Mouse (Mus musculus) gastrocnemius, adult 2 months (tissue): ENCODE measurements around the gene Ssbp1. TPM values are rescaled to one million over a fixed set of nuclear protein-coding genes. Genes with fewer than 3 reads are reported as not detected.

ENCODE experiments used
- DNase-seq: peaks from one replicate; pipeline ENCODE4 v3.0.0; 2022
- H3K27ac ChIP-seq: fragments of 200-600 bp; 2 replicates; pipeline ENCODE4 v1.8.1; 2022; ENCODE audit warnings: mild to moderate bottlenecking
- H3K4me3 ChIP-seq: fragments of 200-600 bp; 2 replicates; pipeline ENCODE4 v1.8.1; 2022; ENCODE audit warnings: mild to moderate bottlenecking, moderate library complexity
- CTCF ChIP-seq: fragments of 200-600 bp; IDR thresholded peaks from 2 replicates; pipeline ENCODE4 v1.8.1; 2022; ENCODE audit warnings: antibody characterized with exemption, mild to moderate bottlenecking, moderate library complexity
- intact Hi-C: fragments of 180-260 bp; cut with DNase I; formaldehyde crosslinking; loops from one replicate; pipeline ENCODE4 v1.15.1; 2025
- total RNA-seq, 2 experiments: library from RNA; stranded (reverse); gene quantifications; 2 replicates each; pipeline ENCODE4 v1.2.3; 2021

Gene Ssbp1
- total RNA-seq, 2 experiments from 2014 or later, result 24.7 to 29.6 TPM

DNA sequence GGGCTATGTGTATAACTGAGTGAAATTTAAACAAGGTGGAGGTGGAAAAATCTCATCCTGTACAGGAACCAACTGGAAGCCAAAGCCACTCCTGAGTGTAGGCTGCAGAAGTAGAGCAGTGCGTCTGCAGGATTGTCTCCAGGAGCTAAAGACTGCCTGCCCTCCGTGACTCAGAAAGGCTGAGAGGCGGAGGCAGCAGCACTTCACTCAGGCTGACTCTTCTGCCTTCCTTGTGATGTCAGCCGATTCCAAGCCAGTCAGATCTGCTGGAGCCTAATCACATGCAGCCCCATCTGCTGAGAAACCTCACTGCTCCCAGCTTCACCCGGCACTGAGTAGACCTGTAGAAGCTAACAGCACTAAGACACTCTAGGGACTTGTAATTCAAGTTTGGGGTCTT is 11.2 kb downstream of the Ssbp1 start:
- DNase-seq, result no peak
- no peak for TF ChIP-seq CTCF
- intact Hi-C loops, result loop anchor here (10.0 kb wide), 1 partner anchor 202 kb away; no protein-coding TSS in a partner anchor
- H3K4me3 ChIP-seq, result no peak overlapping the region
- no peak overlapping the region for H3K27ac ChIP-seq

DNA sequence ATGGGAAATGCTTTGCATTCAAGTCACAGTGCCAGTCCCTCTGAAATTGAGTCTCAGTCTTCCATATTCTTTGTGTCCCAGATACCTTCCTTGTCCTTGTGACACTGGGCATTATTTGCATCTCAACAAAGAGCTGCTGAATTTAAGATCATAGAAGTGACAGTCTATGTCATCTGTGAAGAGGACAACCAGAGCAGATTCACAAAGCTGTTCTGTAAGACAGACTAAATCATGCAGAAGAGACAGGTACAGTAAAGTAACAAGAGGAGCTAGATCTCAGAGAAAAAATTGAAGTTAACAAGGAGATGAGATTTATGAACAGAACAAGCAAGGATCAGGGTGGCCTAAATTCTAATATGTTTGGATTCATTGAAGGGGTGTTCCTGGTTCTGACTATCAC is 19.8 kb downstream of the Ssbp1 start, which contains the start of gene Tas2r137:
Gene Tas2r137, plus strand, starts transcription at position 301 of the 400 bp plus-strand sequence.
- DNase-seq, result no peak
- no peak for TF ChIP-seq CTCF
- Histone ChIP-seq H3K4me3 (no peak within 1 kb of the TSS), H3K27ac (no peak within 1 kb of the TSS)
- intact Hi-C loops, result no loop called here

DNA sequence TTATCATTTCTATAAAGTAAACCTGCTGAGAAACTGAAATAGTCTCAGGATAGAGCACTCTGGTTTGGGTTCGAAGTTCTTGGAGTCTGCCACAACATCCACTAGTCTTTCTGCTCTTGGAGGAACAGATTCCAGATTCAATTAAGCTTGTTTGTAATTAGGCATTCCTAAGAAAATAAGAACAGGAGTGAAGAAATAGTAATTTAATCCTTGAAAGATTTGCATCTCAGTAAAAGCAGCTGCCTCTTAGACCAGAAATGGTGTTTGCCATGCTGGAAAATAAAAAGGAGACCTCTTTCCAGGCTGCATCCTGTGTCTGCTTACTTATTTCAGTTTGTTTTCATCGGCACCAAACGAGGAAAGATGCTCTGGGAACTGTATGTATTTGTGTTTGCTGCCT is 22.1 kb downstream of the Ssbp1 start, which contains the start of gene Tas2r108:
Gene Tas2r108, plus strand, starts transcription at position 301 of the 400 bp plus-strand sequence.
- H3K27ac ChIP-seq, result no peak within 1 kb of the TSS
- DNase-seq, result no peak
- no peak within 1 kb of the TSS for H3K4me3 ChIP-seq
- intact Hi-C loops, result no loop called here
- no peak for TF ChIP-seq CTCF

DNA sequence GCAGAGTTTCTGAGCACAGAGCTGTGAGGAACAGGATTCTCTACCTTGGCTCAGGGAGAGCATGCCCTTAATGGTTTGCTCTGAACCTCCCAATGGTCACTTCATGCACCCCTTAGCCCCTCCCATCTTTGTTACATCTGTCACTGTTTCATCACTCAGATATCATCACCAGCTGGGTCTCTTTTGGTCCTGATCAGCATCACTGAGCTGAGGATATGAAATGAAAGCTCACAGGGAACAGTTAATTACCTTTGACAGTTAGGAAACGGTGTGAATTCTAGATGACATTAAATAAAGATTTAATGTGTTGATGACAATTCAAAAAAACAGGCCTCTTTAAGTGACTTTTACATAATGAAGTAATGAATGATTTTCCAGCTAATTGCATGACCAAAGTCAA is 48.3 kb downstream of the Ssbp1 start, which contains the start of gene Prss37:
Gene Prss37, minus strand, starts transcription at position 101 of the 400 bp plus-strand sequence.
- TF ChIP-seq CTCF, result no peak
- no peak for DNase-seq
- intact Hi-C loops, result no loop called here
- Histone ChIP-seq H3K27ac (no peak within 1 kb of the TSS), H3K4me3 (no peak within 1 kb of the TSS)

Other genes with a start within 250 kb of the Ssbp1 start
- gene Agk, start 146.2 kb upstream of the Ssbp1 start, total RNA-seq, result 1 to 10 TPM; 5.5 to 9.0 TPM
- gene E330009J07Rik, start 35.2 kb upstream of the Ssbp1 start, total RNA-seq, result 1 to 10 TPM in 1 of 2 experiments, under 1 TPM in 1; 0.98 to 1.2 TPM
- not detected for gene Wee2, start 32.3 kb upstream of the Ssbp1 start, total RNA-seq
- not detected for gene Tas2r137, start 19.9 kb downstream of the Ssbp1 start, total RNA-seq
- gene Tas2r108, start 22.2 kb downstream of the Ssbp1 start, total RNA-seq, result not detected
- not detected for gene Prss37, start 48.2 kb downstream of the Ssbp1 start, total RNA-seq
- not detected for gene Olfr461, start 83.7 kb downstream of the Ssbp1 start, total RNA-seq
- not detected for gene Olfr460, start 98.1 kb downstream of the Ssbp1 start, total RNA-seq
- under 1 TPM; 0.13 to 0.17 TPM for gene Clec5a, start 114.5 kb downstream of the Ssbp1 start, total RNA-seq
- not detected for gene Tas2r138, start 142.0 kb downstream of the Ssbp1 start, total RNA-seq
- 1 to 10 TPM in 1 of 2 experiments, not detected in 1; 1.1 TPM for gene Mgam, start 157.5 kb downstream of the Ssbp1 start, total RNA-seq